Mouse (Mus musculus): ENCODE data around the gene Dst. TPM values are rescaled to one million over a fixed set of nuclear protein-coding genes. Genes with fewer than 3 reads are reported as not detected.

Dst gene
- 100 to 1,000 TPM; 186 to 223 TPM for total RNA-seq (2021)

GRCm38 (mm10) chr1:33908191-33908962 is at the start of gene Dst:
Dst (plus strand) TSS chr1:33908225.
- no peak for DNase-seq (ENCODE audit: extremely low spot score in 1 of 2, low spot score in 1 of 2)

- DNase-seq (ENCODE audit: extremely low spot score in 1 of 2, low spot score in 1 of 2), result no peak
Measured at GRCm38 (mm10) chr1:33869031-33869430, 39.0 kb upstream of the Dst start.

DNA sequence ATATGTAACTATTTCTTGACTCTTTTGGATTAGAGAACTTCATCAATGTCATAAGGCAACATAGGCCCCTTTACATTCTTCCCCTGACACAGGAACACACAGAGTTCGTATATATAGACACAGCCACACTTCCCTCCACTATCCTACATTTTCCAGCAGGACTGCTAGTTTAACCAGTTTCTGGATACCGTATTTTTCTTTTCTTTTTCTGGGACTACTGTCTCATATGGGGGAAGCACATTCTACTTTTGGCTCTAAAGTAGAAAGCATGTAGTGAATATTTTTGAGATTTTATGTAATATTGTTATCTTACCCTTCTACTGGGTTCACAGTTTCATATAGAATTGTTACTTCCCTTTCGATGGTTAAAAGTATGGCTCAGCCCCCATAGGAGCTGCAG is 38.6 kb upstream of the Dst start:
- DNase-seq (ENCODE audit: extremely low spot score in 1 of 2, low spot score in 1 of 2), result no peak

DNA sequence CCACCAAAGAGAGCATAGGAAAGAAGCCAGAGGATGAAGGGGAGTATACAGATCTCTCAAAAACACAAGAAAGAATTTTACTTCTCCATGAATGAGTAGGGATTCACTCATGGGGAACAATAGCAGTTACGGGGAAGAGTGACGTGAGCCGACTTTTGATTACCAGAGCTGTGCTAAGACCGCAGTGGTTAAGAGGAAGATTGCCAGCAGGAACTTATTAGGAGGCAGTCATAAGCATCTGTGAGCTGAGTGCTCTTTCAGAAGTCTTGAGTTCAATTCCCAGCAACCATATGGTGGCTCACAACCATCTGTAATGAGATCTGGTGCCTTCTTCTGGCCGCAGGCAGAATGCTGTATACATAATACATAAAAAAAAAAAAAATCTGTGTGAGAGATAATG is 34.5 kb upstream of the Dst start:
- DNase-seq (ENCODE audit: extremely low spot score in 1 of 2, low spot score in 1 of 2), result no peak

DNA sequence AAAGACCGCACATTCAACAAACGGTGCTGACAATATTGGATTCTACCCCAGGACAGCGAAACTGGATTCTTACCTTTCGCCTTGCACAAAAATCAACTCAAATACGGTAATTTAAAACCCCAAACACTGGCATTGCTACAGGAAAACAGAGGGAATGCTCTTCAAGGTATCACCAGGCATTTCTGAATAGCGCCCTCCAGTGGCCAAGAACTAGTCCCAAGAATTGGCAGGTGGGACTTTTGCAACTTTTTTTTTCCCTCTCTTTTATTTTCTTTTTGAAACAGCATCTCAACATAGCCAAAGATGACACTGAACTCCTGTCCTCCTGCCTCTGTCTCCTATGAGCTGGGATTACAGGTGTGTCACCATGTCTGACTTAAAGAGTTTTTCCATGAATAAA is 32.3 kb upstream of the Dst start:
- DNase-seq (ENCODE audit: extremely low spot score in 1 of 2, low spot score in 1 of 2), result peak in 1 of 2 experiments; percentile 29

- DNase-seq (ENCODE audit: extremely low spot score in 1 of 2, low spot score in 1 of 2), result no peak
Measured at GRCm38 (mm10) chr1:33876416-33876815, 31.6 kb upstream of the Dst start.

- no peak for DNase-seq (ENCODE audit: extremely low spot score in 1 of 2, low spot score in 1 of 2)
Measured at GRCm38 (mm10) chr1:33878170-33878569, 29.9 kb upstream of the Dst start.

GRCm38 (mm10) chr1:33883102-33883839 is 24.8 kb upstream of the Dst start:
- DNase-seq (ENCODE audit: extremely low spot score in 1 of 2, low spot score in 1 of 2), result peak in 1 of 2 experiments; percentile 18

DNA sequence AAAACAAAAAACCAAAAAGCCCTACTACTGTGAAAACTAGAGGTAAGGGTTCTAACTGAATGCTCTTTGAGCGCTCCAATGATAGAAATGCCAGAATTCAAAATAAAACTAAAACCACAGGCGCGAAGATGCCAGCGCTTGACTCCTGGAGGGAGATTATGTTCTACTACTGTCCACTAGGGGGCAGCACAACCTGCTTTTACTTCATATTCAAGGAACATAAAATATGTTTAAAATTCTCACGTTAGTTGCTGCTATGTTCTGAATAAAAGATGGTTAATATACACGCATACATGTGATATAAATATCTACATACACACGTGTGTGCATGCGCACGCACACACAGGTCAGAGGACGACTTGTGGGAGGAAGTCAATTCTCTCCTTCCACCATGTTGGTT is 15.2 kb upstream of the Dst start:
- peak in 1 of 2 experiments; percentile 76 for DNase-seq (ENCODE audit: extremely low spot score in 1 of 2, low spot score in 1 of 2)

- DNase-seq (ENCODE audit: extremely low spot score in 1 of 2, low spot score in 1 of 2), result no peak
Measured at GRCm38 (mm10) chr1:33896116-33896515, 11.9 kb upstream of the Dst start.

DNA sequence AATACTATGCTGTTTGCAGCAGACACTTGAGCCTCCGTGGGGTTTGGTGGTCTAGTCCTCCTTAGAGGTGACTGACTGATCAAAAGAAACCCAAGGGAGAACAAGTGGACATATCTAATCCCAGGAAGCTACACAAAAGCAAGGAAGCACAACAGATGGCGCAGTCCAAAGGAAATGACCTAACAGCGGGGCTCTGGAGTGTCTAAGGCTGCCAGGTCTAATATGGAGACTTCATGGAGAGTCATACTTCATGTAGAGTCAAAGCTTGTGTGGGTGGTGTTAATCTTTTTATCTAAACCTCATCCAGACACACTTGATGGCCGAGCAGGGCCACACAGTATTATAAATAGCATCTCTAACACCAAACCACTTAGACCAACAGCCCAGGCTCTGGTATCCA is 11.4 kb upstream of the Dst start:
- no peak for DNase-seq (ENCODE audit: extremely low spot score in 1 of 2, low spot score in 1 of 2)

- no peak for DNase-seq (ENCODE audit: extremely low spot score in 1 of 2, low spot score in 1 of 2)
Measured at GRCm38 (mm10) chr1:33897426-33897825, 10.6 kb upstream of the Dst start.

GRCm38 (mm10) chr1:33898373-33898772 is 9.7 kb upstream of the Dst start:
- DNase-seq (ENCODE audit: extremely low spot score in 1 of 2, low spot score in 1 of 2), result no peak

GRCm38 (mm10) chr1:33900175-33900574 is 7.8 kb upstream of the Dst start:
- no peak for DNase-seq (ENCODE audit: extremely low spot score in 1 of 2, low spot score in 1 of 2)

DNA sequence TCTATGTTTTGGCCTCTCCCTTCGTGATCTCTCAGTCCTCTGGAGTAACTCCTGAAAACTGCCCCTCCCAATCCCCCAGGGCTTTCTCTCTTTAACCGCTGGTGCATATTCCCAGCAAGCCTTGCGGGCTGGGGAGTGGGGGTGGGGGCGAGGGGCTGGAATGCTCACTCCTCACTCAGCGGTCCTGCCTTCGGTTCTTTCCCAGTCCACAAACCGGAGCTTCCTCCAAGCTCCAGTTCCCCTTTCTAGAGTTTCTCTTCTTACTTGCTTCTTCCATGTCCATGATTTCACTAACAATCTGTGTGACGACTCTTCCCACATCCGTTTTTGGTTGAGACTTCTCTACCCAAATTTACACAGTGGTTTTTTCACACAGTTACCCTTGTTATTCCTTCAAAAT is 4.4 kb upstream of the Dst start:
- DNase-seq (ENCODE audit: extremely low spot score in 1 of 2, low spot score in 1 of 2), result no peak

DNA sequence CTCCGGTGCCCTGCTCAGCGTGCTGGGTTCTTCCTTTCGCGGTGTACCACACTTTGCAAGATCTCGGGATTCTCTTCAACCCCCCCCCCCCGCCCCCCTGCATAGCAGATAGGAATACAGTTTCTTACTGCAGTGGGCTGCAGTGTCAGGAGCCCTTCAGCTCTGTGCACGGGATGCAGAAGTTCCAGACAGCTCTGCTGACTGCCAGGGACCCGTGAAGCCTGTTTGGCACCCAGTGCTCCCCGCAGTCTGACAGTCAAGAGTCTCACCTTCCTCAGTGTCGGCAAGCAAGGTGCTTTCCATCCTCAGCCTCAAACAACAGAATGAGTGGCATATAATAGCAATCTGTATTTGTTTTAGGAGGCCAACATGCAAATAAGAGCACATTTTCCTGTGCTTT is 1.8 kb upstream of the Dst start:
- no peak for DNase-seq (ENCODE audit: extremely low spot score in 1 of 2, low spot score in 1 of 2)

DNA sequence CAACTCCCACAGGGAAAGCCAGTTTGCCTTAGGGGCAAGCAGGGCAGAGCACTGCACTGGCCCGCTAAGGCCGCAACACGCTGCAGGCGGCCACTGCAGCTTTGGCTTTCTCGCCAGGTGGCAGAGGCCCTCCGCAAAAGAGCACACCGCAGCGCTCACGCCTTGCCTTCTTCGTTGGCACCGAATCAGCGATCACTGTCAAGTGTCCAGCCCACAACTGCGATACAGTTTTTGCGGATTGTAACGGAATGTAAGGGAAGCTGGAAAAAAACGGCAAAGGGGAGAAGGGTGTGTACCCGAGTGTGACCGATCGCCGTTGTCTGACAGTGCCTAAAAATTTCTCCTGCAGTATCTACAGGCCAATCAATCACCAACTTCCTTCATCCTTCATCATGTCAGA is 1.1 kb upstream of the Dst start:
- no peak for DNase-seq (ENCODE audit: extremely low spot score in 1 of 2, low spot score in 1 of 2)

- peak; percentile 67 to 82 for DNase-seq (ENCODE audit: extremely low spot score in 1 of 2, low spot score in 1 of 2)
Measured at GRCm38 (mm10) chr1:33907421-33908190, 419 bp upstream of the Dst start, which contains the start of gene Bend6. Bend6 (minus strand) TSS chr1:33907816.

- no peak for DNase-seq (ENCODE audit: extremely low spot score in 1 of 2, low spot score in 1 of 2)
Measured at GRCm38 (mm10) chr1:33911589-33911988, 3.6 kb downstream of the Dst start.

- DNase-seq (ENCODE audit: extremely low spot score in 1 of 2, low spot score in 1 of 2), result no peak
Measured at GRCm38 (mm10) chr1:33916554-33916953, 8.5 kb downstream of the Dst start.

DNA sequence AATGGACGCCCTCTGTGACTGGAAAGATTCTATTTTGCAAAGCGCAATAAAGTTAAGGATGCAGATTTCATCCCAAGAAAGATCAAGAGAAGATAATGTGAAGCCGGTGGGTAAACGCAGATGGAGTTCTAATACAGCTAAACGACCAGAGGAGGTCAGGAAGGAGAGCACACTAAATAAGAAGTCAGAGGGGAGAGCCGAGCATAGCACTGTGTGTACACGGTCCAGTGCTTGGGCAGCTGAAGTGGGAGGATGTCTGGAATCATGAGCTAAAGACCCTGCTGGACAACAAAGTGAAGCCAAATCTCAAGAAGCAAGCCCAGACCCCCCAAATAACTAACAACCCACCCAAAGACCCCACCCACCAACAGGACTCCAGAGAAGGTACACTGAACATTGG is 14.9 kb downstream of the Dst start:
- no peak for DNase-seq (ENCODE audit: extremely low spot score in 1 of 2, low spot score in 1 of 2)

All from layer of hippocampus, postnatal 25 days (tissue).